Mouse (Mus musculus) heart, postnatal 25 days (tissue): ENCODE data around the gene Map4k3. TPM values are rescaled to one million over a fixed set of nuclear protein-coding genes. Genes with fewer than 3 reads are reported as not detected.

Experiments used
- DNase-seq: peaks from one replicate; pipeline ENCODE4 v3.0.0; 2022; ENCODE audit warnings: low spot score
- intact Hi-C: fragments of 180-260 bp; cut with DNase I; formaldehyde crosslinking; loops from one replicate; pipeline ENCODE4 v1.15.1; 2025
- total RNA-seq, 2 experiments: library from RNA; stranded (reverse); gene quantifications; 2 replicates each; pipeline ENCODE4 v1.2.3; 2021

Map4k3 gene
- total RNA-seq, 2 experiments from 2014 or later = 24.0 to 24.4 TPM

GRCm38 (mm10) chr17:80693707-80694106, 34.6 kb downstream of the Map4k3 start:
- intact Hi-C loops = no loop called here
- no peak for DNase-seq

- intact Hi-C loops = no loop called here
- no peak for DNase-seq
Measured at GRCm38 (mm10) chr17:80692183-80692582, 36.1 kb downstream of the Map4k3 start.

GRCm38 (mm10) chr17:80688701-80689100, 39.6 kb downstream of the Map4k3 start:
- intact Hi-C loops = loop anchor here (10.0 kb wide), 1 partner anchor 326 kb away; no protein-coding TSS in a partner anchor
- DNase-seq = no peak

- intact Hi-C loops = loop anchor here (10.0 kb wide), 1 partner anchor 329 kb away; no protein-coding TSS in a partner anchor
- no peak for DNase-seq
Measured at GRCm38 (mm10) chr17:80686066-80686465, 42.2 kb downstream of the Map4k3 start.

- intact Hi-C loops = loop anchor here (2.0 to 10.0 kb wide), 5 partner anchors 41 to 331 kb away; no protein-coding TSS in a partner anchor
- no peak for DNase-seq
Measured at GRCm38 (mm10) chr17:80683821-80684576, 44.3 kb downstream of the Map4k3 start.

- intact Hi-C loops = loop anchor here (5.0 to 10.0 kb wide), 3 partner anchors 129 to 332 kb away; no protein-coding TSS in a partner anchor
- DNase-seq = no peak
Measured at GRCm38 (mm10) chr17:80683041-80683440, 45.2 kb downstream of the Map4k3 start.

- intact Hi-C loops = no loop called here
- no peak for DNase-seq
Measured at GRCm38 (mm10) chr17:80678190-80678589, 50.1 kb downstream of the Map4k3 start.

GRCm38 (mm10) chr17:80676859-80677535, 51.3 kb downstream of the Map4k3 start:
- intact Hi-C loops = no loop called here
- no peak for DNase-seq

GRCm38 (mm10) chr17:80676211-80676610, 52.1 kb downstream of the Map4k3 start:
- DNase-seq = no peak
- intact Hi-C loops = no loop called here

- no peak for DNase-seq
- intact Hi-C loops = no loop called here
Measured at GRCm38 (mm10) chr17:80670395-80670794, 57.9 kb downstream of the Map4k3 start.

GRCm38 (mm10) chr17:80663623-80664022, 64.7 kb downstream of the Map4k3 start:
- intact Hi-C loops = no loop called here

GRCm38 (mm10) chr17:80662836-80663620, 65.3 kb downstream of the Map4k3 start:
- intact Hi-C loops = no loop called here
- no peak for DNase-seq

More at GRCm38 (mm10) chr17:80663623-80664022, 64.7 kb downstream of the Map4k3 start:
- DNase-seq = no peak

GRCm38 (mm10) chr17:80661896-80662295, 66.4 kb downstream of the Map4k3 start:
- intact Hi-C loops = no loop called here

GRCm38 (mm10) chr17:80660707-80661380, 67.4 kb downstream of the Map4k3 start:
- intact Hi-C loops = no loop called here
- DNase-seq = no peak

More at GRCm38 (mm10) chr17:80661896-80662295, 66.4 kb downstream of the Map4k3 start:
- no peak for DNase-seq

- DNase-seq = no peak
- intact Hi-C loops = no loop called here
Measured at GRCm38 (mm10) chr17:80660234-80660633, 68.1 kb downstream of the Map4k3 start.

GRCm38 (mm10) chr17:80659821-80660220, 68.5 kb downstream of the Map4k3 start:
- intact Hi-C loops = no loop called here
- no peak for DNase-seq

GRCm38 (mm10) chr17:80654323-80654722, 74.0 kb downstream of the Map4k3 start:
- DNase-seq = no peak
- intact Hi-C loops = no loop called here

GRCm38 (mm10) chr17:80652740-80653139, 75.5 kb downstream of the Map4k3 start:
- DNase-seq = no peak
- intact Hi-C loops = no loop called here

- no peak for DNase-seq
- intact Hi-C loops = no loop called here
Measured at GRCm38 (mm10) chr17:80646843-80647242, 81.4 kb downstream of the Map4k3 start.

GRCm38 (mm10) chr17:80646131-80646530, 82.2 kb downstream of the Map4k3 start:
- intact Hi-C loops = no loop called here
- no peak for DNase-seq
